Mouse (Mus musculus): ENCODE results near the gene Fndc3b. TPM values are rescaled to one million over a fixed set of nuclear protein-coding genes. Genes with fewer than 3 reads are reported as not detected.

The Fndc3b gene
- total RNA-seq, 2 experiments from 2014 or later = 13.0 to 29.8 TPM

GRCm38 (mm10) chr3:27370125-27370524 lies 341.0 kb downstream of the Fndc3b start:
- ATAC-seq (ENCODE audit: poor library complexity, severe bottlenecking) = no peak

Other genes with a start within 250 kb of the Fndc3b start
- not detected in 2 replicates for gene Tmem212, start 185.1 kb upstream of the Fndc3b start, total RNA-seq (2015)
- not detected in 2 replicates for gene Tmem212, start 185.1 kb upstream of the Fndc3b start, total RNA-seq (2017)
- gene Pld1, start 227.4 kb upstream of the Fndc3b start, total RNA-seq (2015) = 32.6 and 40.2 TPM in 2 replicates
- 13.7 and 17.2 TPM in 2 replicates for gene Pld1, start 227.4 kb upstream of the Fndc3b start, total RNA-seq (2017)

All from megakaryocyte, adult 5-6 weeks (primary cell).